Mouse (Mus musculus) limb, embryonic 14.5 days (tissue): Measurements from ENCODE around the gene Nr2f2. TPM values are rescaled to one million over a fixed set of nuclear protein-coding genes. Genes with fewer than 3 reads are reported as not detected.

ENCODE experiments used
- ATAC-seq: fragments of 200-750 bp; cut with Nextera tagmentation; 2 replicates; pipeline ENCODE4 v1.8.0; 2017; ENCODE audit warnings: low read depth, moderate number of reproducible peaks, moderate TSS enrichment; ENCODE audit not compliant: low FRiP score
- DNase-seq: peaks from one replicate; pipeline ENCODE4 v3.0.0-alpha.2; 2015; ENCODE audit warnings: low spot score
- H3K27ac ChIP-seq: fragments of 300-500 bp; sonication (generic); replicated peaks from 2 replicates; pipeline ENCODE4 v1.5.1; 2014; ENCODE audit warnings: low read depth, mild to moderate bottlenecking, low read length, moderate library complexity, mixed read lengths
- H3K27me3 ChIP-seq: fragments of 300-500 bp; sonication (generic); 2 replicates; pipeline ENCODE4 v1.6.1; 2014; ENCODE audit warnings: low read length, mixed read lengths; ENCODE audit not compliant: control insufficient read depth, insufficient read depth
- H3K36me3 ChIP-seq: fragments of 300-500 bp; sonication (generic); 2 replicates; pipeline ENCODE4 v1.6.1; 2014; ENCODE audit warnings: mild to moderate bottlenecking, low read length, moderate library complexity, mixed read lengths; ENCODE audit not compliant: control insufficient read depth, insufficient read depth
- H3K4me1 ChIP-seq: fragments of 300-500 bp; sonication (generic); 2 replicates; pipeline ENCODE4 v1.6.1; 2014; ENCODE audit warnings: antibody characterized with exemption, low read length, mixed read lengths; ENCODE audit not compliant: control insufficient read depth, insufficient read depth
- H3K4me2 ChIP-seq: fragments of 300-500 bp; sonication (generic); replicated peaks from 2 replicates; pipeline ENCODE4 v1.6.1; 2014; ENCODE audit warnings: low read depth, mild to moderate bottlenecking, low read length, moderate library complexity; ENCODE audit not compliant: severe bottlenecking
- H3K4me3 ChIP-seq: fragments of 300-500 bp; sonication (generic); replicated peaks from 2 replicates; pipeline ENCODE4 v1.5.1; 2014; ENCODE audit warnings: low read length
- H3K9ac ChIP-seq: fragments of 300-500 bp; sonication (generic); 2 replicates; pipeline ENCODE4 v1.6.1; 2014; ENCODE audit warnings: mild to moderate bottlenecking, low read depth, low read length, moderate library complexity; ENCODE audit not compliant: severe bottlenecking
- H3K9me3 ChIP-seq: fragments of 300-500 bp; sonication (generic); 2 replicates; pipeline ENCODE4 v1.6.1; 2016; ENCODE audit warnings: low read length; ENCODE audit not compliant: control insufficient read depth
- POLR2A ChIP-seq: fragments of 200-500 bp; IDR thresholded peaks from 2 replicates; pipeline ENCODE4 v1.8.0; 2012; ENCODE audit warnings: inconsistent platforms, mild to moderate bottlenecking, moderate library complexity, borderline replicate concordance; ENCODE audit not compliant: insufficient read depth, insufficient read length; ENCODE audit errors: extremely low read depth
- WGBS: fragments of 180-500 bp; shearing (Covaris S2); extraction: QIAGEN DNeasy Blood & Tissue Kit; methylation state at CpG from one replicate; pipeline ENCODE4 v1.1.7; 2014; 5-methylcytosine and 5-hydroxymethylcytosine counted together
- polyA plus RNA-seq, 2 experiments: library from polyadenylated mRNA; depleted of rRNA in 1 of 2; stranded (reverse) in 1 of 2; unstranded in 1 of 2; fragments of >200 nt; fragmentation: Nextera tagmentation in 1 of 2; extraction: Ambion mirVana in 1 of 2; gene quantifications; 2 replicates each; pipeline versions ENCODE4 v1.2.1 to v1.2.3; 2012 to 2014

The Nr2f2 gene
- polyA plus RNA-seq, 2 experiments: 54.7 to 80.2 TPM

DNA sequence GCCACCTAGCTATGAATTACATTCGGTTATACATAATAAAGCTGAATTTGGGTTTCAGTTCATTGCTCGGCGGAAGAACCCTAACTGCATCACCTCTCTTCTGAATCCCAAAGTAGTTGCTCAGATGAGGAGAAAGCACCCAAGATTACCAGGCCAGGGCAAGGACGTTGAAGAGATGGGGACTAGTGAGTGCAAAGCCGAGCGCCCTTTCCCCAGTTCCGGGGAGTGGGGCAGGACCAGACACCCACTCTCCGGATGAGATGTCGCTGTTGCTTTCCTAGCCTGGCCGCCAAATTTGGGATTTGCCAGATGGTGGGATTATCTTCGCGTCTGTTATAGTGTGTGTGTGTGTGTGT, 36.4 kb downstream of the Nr2f2 start:
- 3% methylated on average over 12 of the region's 12 CpGs for WGBS
- Histone ChIP-seq H3K4me1 (peaks cover 21% of the 10 kb centered on the region), H3K4me2 (no peak overlapping the region), H3K9me3 (no peaks in the 10 kb centered on the region), H3K36me3 (no peaks in the 10 kb centered on the region), H3K9ac (no peak overlapping the region), H3K27me3 (peaks cover 93% of the 10 kb centered on the region), H3K27ac (no peak overlapping the region), H3K4me3 (no peak overlapping the region)
- DNase-seq (no peak), ATAC-seq (no peak)
- TF ChIP-seq POLR2A: no peak

- WGBS: 10% methylated on average over 19 of the region's 19 CpGs
- Histone ChIP-seq H3K4me2 (no peak overlapping the region), H3K9me3 (no peaks in the 10 kb centered on the region), H3K27ac (no peak overlapping the region), H3K9ac (no peak overlapping the region), H3K4me3 (no peak overlapping the region), H3K36me3 (no peaks in the 10 kb centered on the region), H3K4me1 (peaks cover 19% of the 10 kb centered on the region), H3K27me3 (peaks cover 95% of the 10 kb centered on the region)
- DNase-seq (no peak), ATAC-seq (no peak)
- TF ChIP-seq POLR2A: no peak
Observed at GRCm38 (mm10) chr7:70329521-70330206, 36.9 kb downstream of the Nr2f2 start.

- no peak for ATAC-seq
- no peak overlapping the region for H3K9ac ChIP-seq
- WGBS: 12% methylated on average over 6 of the region's 6 CpGs
Observed at GRCm38 (mm10) chr7:70329037-70329516, 37.5 kb downstream of the Nr2f2 start.

GRCm38 (mm10) chr7:70328206-70329036, 38.1 kb downstream of the Nr2f2 start:
- 7% methylated on average over 10 of the region's 10 CpGs for WGBS

More at GRCm38 (mm10) chr7:70329037-70329516, 37.5 kb downstream of the Nr2f2 start:
- DNase-seq: no peak
- peaks cover 97% of the 10 kb centered on the region for H3K27me3 ChIP-seq
- no peak overlapping the region for H3K4me2 ChIP-seq
- H3K4me3 ChIP-seq: no peak overlapping the region
- H3K36me3 ChIP-seq: no peaks in the 10 kb centered on the region
- TF ChIP-seq POLR2A: no peak
- no peak overlapping the region for H3K27ac ChIP-seq
- peaks cover 17% of the 10 kb centered on the region for H3K4me1 ChIP-seq
- no peaks in the 10 kb centered on the region for H3K9me3 ChIP-seq

GRCm38 (mm10) chr7:70327191-70327590, 39.3 kb downstream of the Nr2f2 start:
- 9% methylated on average over 2 of the region's 2 CpGs for WGBS

More at GRCm38 (mm10) chr7:70328206-70329036, 38.1 kb downstream of the Nr2f2 start:
- H3K4me1 ChIP-seq: peaks cover 17% of the 10 kb centered on the region
- H3K4me3 ChIP-seq: no peak overlapping the region
- no peak for ATAC-seq
- no peak overlapping the region for H3K4me2 ChIP-seq
- no peak overlapping the region for H3K27ac ChIP-seq
- no peak for TF ChIP-seq POLR2A
- DNase-seq: no peak
- H3K36me3 ChIP-seq: no peaks in the 10 kb centered on the region
- no peak overlapping the region for H3K9ac ChIP-seq
- no peaks in the 10 kb centered on the region for H3K9me3 ChIP-seq
- peaks cover 98% of the 10 kb centered on the region for H3K27me3 ChIP-seq

More at GRCm38 (mm10) chr7:70327191-70327590, 39.3 kb downstream of the Nr2f2 start:
- H3K36me3 ChIP-seq: no peaks in the 10 kb centered on the region
- H3K4me3 ChIP-seq: no peak overlapping the region
- no peaks in the 10 kb centered on the region for H3K9me3 ChIP-seq
- peaks cover 16% of the 10 kb centered on the region for H3K4me1 ChIP-seq
- no peak for ATAC-seq
- no peak for DNase-seq
- no peak overlapping the region for H3K9ac ChIP-seq
- H3K27ac ChIP-seq: no peak overlapping the region
- no peak for TF ChIP-seq POLR2A
- H3K27me3 ChIP-seq: peaks cover 95% of the 10 kb centered on the region
- no peak overlapping the region for H3K4me2 ChIP-seq
